8 mouse cellular contexts compared by ENCODE assay signal in genomic region chr13:9014431-9014830, GRCm38 (mm10). TPM values are rescaled to one million over a fixed set of nuclear protein-coding genes. Genes with fewer than 3 reads are reported as not detected.
DNase-seq lines count a peak whose midpoint lies in the region; ATAC-seq and TF ChIP-seq lines count a peak whose summit lies in the region.
"Had no signal": no experiment of that assay in that cellular context is flagged by ENCODE, and none has a peak within 500 bp of the region (broad histone marks: within the 10 kb centered on the region; RNA-seq: fewer than 3 reads in every experiment).

No protein-coding gene starts in this region.

- in situ Hi-C loops in ES-E14 (cut with MboI; ENCODE audit: low sequenced_read_pairs in 2 of 2, unreplicated experiment in 2 of 2): no loop called here

- no peak overlapping the region for H3K4me3 ChIP-seq in ES-E14 (ENCODE audit: insufficient read depth in 1 of 2, low read depth in 1 of 2, low read length in 2 of 2, poor library complexity in 1 of 2, severe bottlenecking in 1 of 2)
- H3K4me3 ChIP-seq in intestine, postnatal 0 days (ENCODE audit: low read depth, low read length): no peak overlapping the region
- H3K4me3 ChIP-seq in lung, embryonic 14.5 days (ENCODE audit: low read depth, low read length): no peak overlapping the region
- no peak overlapping the region for H3K4me3 ChIP-seq in hindbrain, embryonic 13.5 days
- H3K4me3 ChIP-seq: embryonic facial prominence, embryonic 12.5 days had no signal

- no peak for TF ChIP-seq CTCF in intestine, postnatal 0 days (IDR thresholded peaks at IDR 0.05; ENCODE audit: low read depth)
- no peak for TF ChIP-seq CTCF in lung, embryonic 14.5 days (IDR thresholded peaks at IDR 0.05; ENCODE audit: low read depth)

- peak; percentile 89 for DNase-seq in 3T3-L1 (ENCODE audit: low read depth, low spot score)
- DNase-seq in ES-E14 (ENCODE audit: low read depth, low spot score): no peak
- DNase-seq in lung, embryonic 14.5 days: peak; percentile 28
- DNase-seq in left cerebral cortex, postnatal 14 days (ENCODE audit: low spot score in 2 of 2): no peak
- no peak for DNase-seq in ovary, postnatal 10 days (ENCODE audit: low spot score)

- H3K9ac ChIP-seq in ES-E14 (ENCODE audit: insufficient read depth, low read depth, low read length, poor library complexity, severe bottlenecking): no peak overlapping the region
- no peak overlapping the region for H3K9ac ChIP-seq in intestine, postnatal 0 days (ENCODE audit: low read depth, low read length)
- no peak overlapping the region for H3K9ac ChIP-seq in lung, embryonic 14.5 days
- H3K9ac ChIP-seq in hindbrain, embryonic 13.5 days: no peak overlapping the region
- H3K9ac ChIP-seq: embryonic facial prominence, embryonic 12.5 days had no signal

- H3K9me3 ChIP-seq in ES-E14 (ENCODE audit: control insufficient read depth, insufficient read depth, low read depth, low read length): no peaks in the 10 kb centered on the region
- H3K9me3 ChIP-seq in intestine, postnatal 0 days (ENCODE audit: control insufficient read depth): no peaks in the 10 kb centered on the region
- H3K9me3 ChIP-seq in lung, embryonic 14.5 days (ENCODE audit: low read depth, low read length): no peaks in the 10 kb centered on the region
- no peaks in the 10 kb centered on the region for H3K9me3 ChIP-seq in hindbrain, embryonic 13.5 days
- H3K9me3 ChIP-seq: embryonic facial prominence, embryonic 12.5 days had no signal

- ATAC-seq in intestine, postnatal 0 days: peak; percentile 45
- no peak; the same call in 1 of the 2 replicates for ATAC-seq in lung, embryonic 14.5 days (ENCODE audit: insufficient read depth)
- no peak for ATAC-seq in hindbrain, embryonic 13.5 days (ENCODE audit: low FRiP score)

- intact Hi-C loops in left cerebral cortex, postnatal 14 days (cut with DNase I): no loop called here

- H3K4me1 ChIP-seq in ES-E14 (ENCODE audit: control insufficient read depth in 2 of 2, insufficient read depth in 2 of 2, low read length in 2 of 2, poor library complexity in 1 of 2): peaks cover 5% of the 10 kb centered on the region in 2 experiments; a peak in 2 of 4 replicates
- no peaks in the 10 kb centered on the region for H3K4me1 ChIP-seq in intestine, postnatal 0 days (replicated peaks; ENCODE audit: control insufficient read depth, insufficient read depth, low read length)
- no peaks in the 10 kb centered on the region for H3K4me1 ChIP-seq in lung, embryonic 14.5 days (ENCODE audit: insufficient read depth)
- H3K4me1 ChIP-seq in hindbrain, embryonic 13.5 days (replicated peaks): no peaks in the 10 kb centered on the region
- H3K4me1 ChIP-seq: embryonic facial prominence, embryonic 12.5 days had no signal

- 25% methylated on average over 3 of the region's 3 CpGs for WGBS in intestine, postnatal 0 days
- 13% methylated on average over 3 of the region's 3 CpGs for WGBS in lung, embryonic 14.5 days
- WGBS in hindbrain, embryonic 13.5 days: 39% methylated on average over 3 of the region's 3 CpGs

- H3K4me2 ChIP-seq in intestine, postnatal 0 days (replicated peaks; ENCODE audit: low read depth): no peak overlapping the region
- H3K4me2 ChIP-seq in lung, embryonic 14.5 days: no peak overlapping the region
- H3K4me2 ChIP-seq in hindbrain, embryonic 13.5 days: no peak overlapping the region
- H3K4me2 ChIP-seq: embryonic facial prominence, embryonic 12.5 days had no signal

- no peaks in the 10 kb centered on the region for H3K27me3 ChIP-seq in intestine, postnatal 0 days (replicated peaks; ENCODE audit: control insufficient read depth, insufficient read depth, low read length)
- no peaks in the 10 kb centered on the region for H3K27me3 ChIP-seq in lung, embryonic 14.5 days (ENCODE audit: insufficient read depth, low read length)
- no peaks in the 10 kb centered on the region for H3K27me3 ChIP-seq in hindbrain, embryonic 13.5 days
- H3K27me3 ChIP-seq: embryonic facial prominence, embryonic 12.5 days had no signal

- H3K36me3 ChIP-seq in ES-E14 (ENCODE audit: control insufficient read depth, insufficient read depth, low read length, poor library complexity, severe bottlenecking): no peaks in the 10 kb centered on the region
- H3K36me3 ChIP-seq in intestine, postnatal 0 days (ENCODE audit: control insufficient read depth, insufficient read depth): no peaks in the 10 kb centered on the region
- H3K36me3 ChIP-seq in lung, embryonic 14.5 days (ENCODE audit: insufficient read depth): no peaks in the 10 kb centered on the region
- no peaks in the 10 kb centered on the region for H3K36me3 ChIP-seq in hindbrain, embryonic 13.5 days
- H3K36me3 ChIP-seq: embryonic facial prominence, embryonic 12.5 days had no signal

- no peak overlapping the region; the same call in 1 of the 2 replicates for H3K27ac ChIP-seq in ES-E14 (ENCODE audit: insufficient read depth, low read depth, low read length, poor library complexity, severe bottlenecking)
- no peak overlapping the region for H3K27ac ChIP-seq in intestine, postnatal 0 days (ENCODE audit: low read depth, low read length)
- no peak overlapping the region for H3K27ac ChIP-seq in lung, embryonic 14.5 days (ENCODE audit: low read depth)
- no peak overlapping the region for H3K27ac ChIP-seq in hindbrain, embryonic 13.5 days
- H3K27ac ChIP-seq: embryonic facial prominence, embryonic 12.5 days had no signal

TF ChIP-seq in ES-E14, 5 proteins besides CTCF, POLR2A, EP300 and RAD21:
- TF ChIP-seq ZC3H11A (IDR thresholded peaks at IDR 0.05; ENCODE audit: borderline replicate concordance, low read depth, low read length) (no peak), MAFK (IDR thresholded peaks at IDR 0.05; ENCODE audit: insufficient read depth, low read depth, low read length) (peak; percentile 83), CHD2 (IDR thresholded peaks at IDR 0.05; ENCODE audit: low read depth, low read length) (no peak), ZNF384 (IDR thresholded peaks at IDR 0.05; ENCODE audit: low read depth, low read length) (no peak), HCFC1 (IDR thresholded peaks at IDR 0.05; ENCODE audit: borderline replicate concordance, insufficient read depth, low read length) (no peak)

RNA-seq across cellular contexts. Expression of gene Gtpbp4, which starts 18.5 kb away (rescaled TPM):
- 94.5 and 119 TPM in 2 replicates for total RNA-seq in ES-E14 (2012; rRNA removed)
- 28.8 and 30.3 TPM in 2 replicates for polyA plus RNA-seq in intestine, postnatal 0 days (2015; fragmentation: Nextera tagmentation; extraction: Ambion mirVana)
- 87.1 and 89.6 TPM in 2 replicates for polyA plus RNA-seq in lung, embryonic 14.5 days (2014; fragmentation: Nextera tagmentation; extraction: Ambion mirVana)
- 10 to 100 TPM; 35.2 to 38.9 TPM for total RNA-seq in left cerebral cortex, postnatal 14 days (2021)
- polyA plus RNA-seq in hindbrain, embryonic 13.5 days (2015; fragmentation: Nextera tagmentation; extraction: Ambion mirVana): 72.9 and 83.8 TPM in 2 replicates

Comparison
In these comparisons a context has a peak if more than half of its experiments do, and no peak if none do; other contexts are left out.
1. DNase-seq: peak in 3T3-L1 (single experiment) and lung, embryonic 14.5 days (single experiment); none in ES-E14 (single experiment), left cerebral cortex, postnatal 14 days (0 of 2) and ovary, postnatal 10 days (single experiment).